ENCODE assay signal across 11 mouse cellular contexts in genomic region chr9:96982351-96982750, GRCm38 (mm10). TPM values are rescaled to one million over a fixed set of nuclear protein-coding genes. Genes with fewer than 3 reads are reported as not detected.
DNase-seq lines count a peak whose midpoint lies in the region; ATAC-seq and TF ChIP-seq lines count a peak whose summit lies in the region.
"Had no signal": no experiment of that assay in that cellular context is flagged by ENCODE, and none has a peak within 500 bp of the region (broad histone marks: within the 10 kb centered on the region; RNA-seq: fewer than 3 reads in every experiment).

No protein-coding gene starts in this region.

- no peak for DNase-seq in heart, postnatal 0 days (ENCODE audit: low spot score)
- no peak for DNase-seq in heart, adult 18-20 months
- no peak for DNase-seq in lung, postnatal 10 days
- DNase-seq in forelimb bud, embryonic 11.5 days (ENCODE audit: low read depth, low spot score): peak; percentile 86
- DNase-seq in neural tube, embryonic 11.5 days (ENCODE audit: low spot score): peak; percentile 59
- DNase-seq in left cerebral cortex, adult 11 months (ENCODE audit: low spot score): no peak
- DNase-seq: cerebellum, adult 9-10 months; gastrocnemius, postnatal 10 days had no signal

- H3K4me3 ChIP-seq in heart, postnatal 0 days (ENCODE audit: low read depth, low read length): no peak overlapping the region
- H3K4me3 ChIP-seq in lung, embryonic 15.5 days: no peak overlapping the region
- no peak overlapping the region for H3K4me3 ChIP-seq in neural tube, embryonic 11.5 days (ENCODE audit: low read depth, low read length)
- H3K4me3 ChIP-seq: erythroblast, embryonic 14.5 days had no signal

- no peak for TF ChIP-seq CTCF in heart, postnatal 0 days (IDR thresholded peaks at IDR 0.05; ENCODE audit: low read depth)

- ATAC-seq in heart, postnatal 0 days (ENCODE audit: insufficient read depth, low read depth): no peak
- ATAC-seq in lung, embryonic 15.5 days (ENCODE audit: borderline replicate concordance, extremely low read depth, low FRiP score, low TSS enrichment): no peak
- no peak for ATAC-seq in neural tube, embryonic 11.5 days (ENCODE audit: insufficient read depth, low FRiP score, low TSS enrichment)

- TF ChIP-seq EP300 in heart, postnatal 0 days (IDR thresholded peaks at IDR 0.05; ENCODE audit: low read depth): no peak

- no peak overlapping the region for H3K4me2 ChIP-seq in heart, postnatal 0 days (ENCODE audit: low read depth, low read length)
- H3K4me2 ChIP-seq in lung, embryonic 15.5 days: no peak overlapping the region
- no peak overlapping the region for H3K4me2 ChIP-seq in neural tube, embryonic 11.5 days (ENCODE audit: low read depth)

- peaks cover 62% of the 10 kb centered on the region for H3K4me1 ChIP-seq in heart, postnatal 0 days (ENCODE audit: control insufficient read depth, insufficient read depth)
- H3K4me1 ChIP-seq in lung, embryonic 15.5 days: peaks cover 43% of the 10 kb centered on the region
- peaks cover 91% of the 10 kb centered on the region for H3K4me1 ChIP-seq in neural tube, embryonic 11.5 days (ENCODE audit: control insufficient read depth, insufficient read depth, low read length)

- 44% methylated on average over 3 of the region's 3 CpGs for WGBS in heart, postnatal 0 days
- 28% methylated on average over 3 of the region's 3 CpGs for WGBS in lung, embryonic 15.5 days
- WGBS in neural tube, embryonic 11.5 days: 3% methylated on average over 3 of the region's 3 CpGs

- H3K36me3 ChIP-seq in heart, postnatal 0 days (replicated peaks; ENCODE audit: control insufficient read depth, insufficient read depth, low read length): no peaks in the 10 kb centered on the region
- H3K36me3 ChIP-seq in lung, embryonic 15.5 days: no peaks in the 10 kb centered on the region
- no peaks in the 10 kb centered on the region for H3K36me3 ChIP-seq in neural tube, embryonic 11.5 days (ENCODE audit: control insufficient read depth, insufficient read depth, low read length)

- H3K9me3 ChIP-seq in heart, postnatal 0 days (replicated peaks; ENCODE audit: control insufficient read depth, low read length): no peaks in the 10 kb centered on the region
- H3K9me3 ChIP-seq in lung, embryonic 15.5 days: no peaks in the 10 kb centered on the region
- no peaks in the 10 kb centered on the region for H3K9me3 ChIP-seq in neural tube, embryonic 11.5 days (ENCODE audit: control insufficient read depth, low read length)

- no peak overlapping the region for H3K9ac ChIP-seq in heart, postnatal 0 days (replicated peaks; ENCODE audit: low read depth, low read length)
- no peak overlapping the region for H3K9ac ChIP-seq in lung, embryonic 15.5 days
- H3K9ac ChIP-seq in neural tube, embryonic 11.5 days (ENCODE audit: low read length): no peak overlapping the region

- H3K27me3 ChIP-seq in heart, postnatal 0 days (ENCODE audit: control insufficient read depth, insufficient read depth, low read length): no peaks in the 10 kb centered on the region
- no peaks in the 10 kb centered on the region for H3K27me3 ChIP-seq in lung, embryonic 15.5 days
- no peaks in the 10 kb centered on the region for H3K27me3 ChIP-seq in neural tube, embryonic 11.5 days (ENCODE audit: control insufficient read depth, insufficient read depth, low read length)

- H3K27ac ChIP-seq in heart, postnatal 0 days (ENCODE audit: low read depth): 0 out of 2 replicates have a peak overlapping the region, but pooled peaks have one; percentile 27
- H3K27ac ChIP-seq in lung, embryonic 15.5 days: 0 out of 2 replicates have a peak overlapping the region, but pooled peaks have one; percentile 3
- H3K27ac ChIP-seq in neural tube, embryonic 11.5 days (ENCODE audit: low read depth, low read length): peak overlapping the region; percentile 94
- H3K27ac ChIP-seq: macrophage had no signal

RNA-seq across cellular contexts. Expression of gene Spsb4, which starts 36.3 kb away (rescaled TPM):
- total RNA-seq in heart, postnatal 0 days (2014; rRNA removed; ENCODE audit: low replicate concordance): 36.4 and 72.4 TPM in 2 replicates
- 31.8 and 32.5 TPM in 2 replicates for polyA plus RNA-seq in heart, postnatal 0 days (2015; fragmentation: Nextera tagmentation; extraction: Ambion mirVana)
- 1 to 10 TPM; 2.1 to 3.9 TPM for total RNA-seq in heart, adult 18-20 months (2021)
- 14.1 and 14.5 TPM in 2 replicates for polyA plus RNA-seq in lung, embryonic 15.5 days (2015; fragmentation: Nextera tagmentation; extraction: Ambion mirVana)
- polyA plus RNA-seq in neural tube, embryonic 11.5 days (2014; fragmentation: Nextera tagmentation; extraction: Ambion mirVana): 115 and 125 TPM in 2 replicates

Comparison
In these comparisons a context has a peak if more than half of its experiments do, and no peak if none do; other contexts are left out.
1. DNase-seq: peak in forelimb bud, embryonic 11.5 days (single experiment) and neural tube, embryonic 11.5 days (single experiment); none in heart, postnatal 0 days (single experiment), heart, adult 18-20 months (0 of 2), lung, postnatal 10 days (single experiment) and left cerebral cortex, adult 11 months (single experiment).
2. H3K27ac ChIP-seq: peak in every context shown above with its lines; median percentile 94 in neural tube, embryonic 11.5 days; 27 in heart, postnatal 0 days; 3 in lung, embryonic 15.5 days.